Mouse (Mus musculus): ENCODE results near the gene Hrh1. TPM values are rescaled to one million over a fixed set of nuclear protein-coding genes. Genes with fewer than 3 reads are reported as not detected.
"Not testable (repeated sequence)": the region's sequence is repeated elsewhere in the genome, so short reads cannot be mapped to it uniquely, and the experiment has no call there.

The Hrh1 gene
- total RNA-seq, 2 experiments from 2014 or later = 17.9 to 18.5 TPM

- intact Hi-C loops (cut with DNase I) = no loop called here
- DNase-seq (ENCODE audit: low spot score in 2 of 2) = peak; percentile 73 to 85
These were observed 51.2 kb downstream of the Hrh1 start for GRCm38 (mm10) chr6:114448888-114449287.

- no peak for DNase-seq (ENCODE audit: low spot score in 2 of 2)
- intact Hi-C loops (cut with DNase I) = no loop called here
These were observed 57.5 kb downstream of the Hrh1 start for GRCm38 (mm10) chr6:114455267-114455666.

GRCm38 (mm10) chr6:114456255-114457042, 58.7 kb downstream of the Hrh1 start:
- intact Hi-C loops (cut with DNase I) = no loop called here
- no peak for DNase-seq (ENCODE audit: low spot score in 2 of 2)

GRCm38 (mm10) chr6:114457299-114457698, 59.6 kb downstream of the Hrh1 start:
- intact Hi-C loops (cut with DNase I) = no loop called here
- DNase-seq (ENCODE audit: low spot score in 2 of 2) = no peak

- DNase-seq (ENCODE audit: low spot score in 2 of 2) = no peak
- intact Hi-C loops (cut with DNase I) = no loop called here
These were observed 60.5 kb downstream of the Hrh1 start for GRCm38 (mm10) chr6:114458191-114458590.

- intact Hi-C loops (cut with DNase I) = loop anchor here (5.0 to 10.0 kb wide), 2 partner anchors 113 to 375 kb away; no protein-coding TSS in a partner anchor
- DNase-seq (ENCODE audit: low spot score in 2 of 2) = no peak
These were observed 62.2 kb downstream of the Hrh1 start for GRCm38 (mm10) chr6:114459969-114460368.

- intact Hi-C loops (cut with DNase I) = loop anchor here (5.0 to 10.0 kb wide), 2 partner anchors 114 to 377 kb away; no protein-coding TSS in a partner anchor
- no peak for DNase-seq (ENCODE audit: low spot score in 2 of 2)
These were observed 63.8 kb downstream of the Hrh1 start for GRCm38 (mm10) chr6:114461536-114461935.

GRCm38 (mm10) chr6:114462747-114463146, 65.0 kb downstream of the Hrh1 start:
- intact Hi-C loops (cut with DNase I) = loop anchor here (5.0 to 10.0 kb wide), 2 partner anchors 115 to 378 kb away; no protein-coding TSS in a partner anchor
- DNase-seq (ENCODE audit: low spot score in 2 of 2) = peak; percentile 49 to 67

- DNase-seq (ENCODE audit: low spot score in 2 of 2) = no peak
- intact Hi-C loops (cut with DNase I) = no loop called here
These were observed 75.8 kb downstream of the Hrh1 start for GRCm38 (mm10) chr6:114473541-114473940.

- DNase-seq (ENCODE audit: low spot score in 2 of 2) = no peak
- intact Hi-C loops (cut with DNase I) = no loop called here
These were observed 76.3 kb downstream of the Hrh1 start for GRCm38 (mm10) chr6:114474059-114474458.

GRCm38 (mm10) chr6:114474911-114475310, 77.2 kb downstream of the Hrh1 start:
- intact Hi-C loops (cut with DNase I) = no loop called here
- DNase-seq (ENCODE audit: low spot score in 2 of 2) = peak in 1 of 2 experiments; percentile 39

- intact Hi-C loops (cut with DNase I) = no loop called here
- no peak for DNase-seq (ENCODE audit: low spot score in 2 of 2)
These were observed 81.0 kb downstream of the Hrh1 start for GRCm38 (mm10) chr6:114478771-114479170.

- DNase-seq (ENCODE audit: low spot score in 2 of 2) = no peak
- intact Hi-C loops (cut with DNase I) = no loop called here
These were observed 82.1 kb downstream of the Hrh1 start for GRCm38 (mm10) chr6:114479644-114480410.

- DNase-seq (ENCODE audit: low spot score in 2 of 2) = no peak
- intact Hi-C loops (cut with DNase I) = no loop called here
These were observed 91.6 kb downstream of the Hrh1 start for GRCm38 (mm10) chr6:114489371-114489770.

- DNase-seq (ENCODE audit: low spot score in 2 of 2); intact Hi-C loops (cut with DNase I): not testable (repeated sequence)
These were observed 94.9 kb downstream of the Hrh1 start for GRCm38 (mm10) chr6:114492588-114492987.

- peak in 1 of 2 experiments; percentile 51 for DNase-seq (ENCODE audit: low spot score in 2 of 2)
- intact Hi-C loops (cut with DNase I) = not testable (repeated sequence)
These were observed 97.3 kb downstream of the Hrh1 start for GRCm38 (mm10) chr6:114494987-114495386.

GRCm38 (mm10) chr6:114514038-114514437, 116.3 kb downstream of the Hrh1 start:
- intact Hi-C loops (cut with DNase I); DNase-seq (ENCODE audit: low spot score in 2 of 2): not testable (repeated sequence)

- DNase-seq (ENCODE audit: low spot score in 2 of 2); intact Hi-C loops (cut with DNase I): not testable (repeated sequence)
These were observed 131.0 kb downstream of the Hrh1 start for GRCm38 (mm10) chr6:114528709-114529108.

All from left cerebral cortex, postnatal 14 days (tissue).